Mouse (Mus musculus): ENCODE results near the gene Xlr5b.
"Not testable (repeated sequence)": the region's sequence is repeated elsewhere in the genome, so short reads cannot be mapped to it uniquely, and the experiment has no call there.

Gene Xlr5b

GRCm38 (mm10) chrX:73148496-73148895, at the start of gene Xlr5b:
Xlr5b (plus strand) TSS chrX:73148796.
- DNase-seq, result not testable (repeated sequence)

- not testable (repeated sequence) for DNase-seq
Measured at GRCm38 (mm10) chrX:73116747-73117146, 31.8 kb upstream of the Xlr5b start, which contains the start of gene Gm14685. Gm14685 (plus strand) TSS chrX:73117047.

DNA sequence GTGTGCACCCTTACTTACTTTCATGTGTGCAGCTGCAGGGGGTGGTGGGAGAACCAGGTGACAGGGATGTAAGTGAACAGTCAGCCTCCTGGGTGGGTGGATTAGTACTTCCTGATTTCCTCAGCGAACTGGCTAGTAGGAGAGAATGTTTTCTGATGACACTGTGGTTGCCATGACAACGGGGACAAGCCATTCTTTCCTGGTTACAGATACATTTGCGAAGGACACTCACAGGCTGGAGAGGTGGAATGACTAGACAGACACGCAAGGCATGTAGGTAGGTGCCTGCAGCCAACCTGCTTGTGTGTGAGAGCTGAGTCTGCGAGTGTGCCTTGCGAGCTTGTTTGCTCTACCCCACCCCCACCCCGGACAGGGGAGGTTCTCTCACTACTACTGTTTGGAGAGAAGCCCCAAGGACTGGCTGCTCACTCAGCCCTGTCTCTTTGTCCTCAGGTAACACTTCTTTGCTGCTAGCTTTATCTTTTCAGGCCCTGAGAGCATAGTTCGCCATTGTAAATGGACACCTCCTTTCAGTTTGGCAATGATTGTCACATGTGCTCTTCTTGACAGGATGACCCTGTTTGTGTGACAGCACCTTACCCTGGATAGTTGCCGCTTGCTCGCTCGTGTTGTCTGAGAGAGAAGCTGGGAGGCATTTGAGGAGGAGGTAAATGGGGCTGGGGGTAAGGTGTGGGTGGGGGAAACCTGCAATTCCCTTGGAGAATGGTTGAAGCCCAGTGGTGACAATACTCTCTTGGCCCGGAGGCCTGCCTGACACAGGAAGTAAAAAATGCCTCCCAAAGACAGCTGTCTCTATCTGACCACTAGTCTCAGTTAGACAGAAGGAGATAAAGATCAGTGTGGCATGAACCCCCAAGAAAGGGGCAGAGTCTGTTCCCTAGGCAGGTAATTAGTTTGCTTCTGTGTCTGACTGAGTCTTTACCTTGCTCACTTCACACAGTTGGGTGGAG, 25.5 kb upstream of the Xlr5b start:
- not testable (repeated sequence) for DNase-seq

- not testable (repeated sequence) for DNase-seq
Measured at GRCm38 (mm10) chrX:73143218-73143618, 5.4 kb upstream of the Xlr5b start.

- not testable (repeated sequence) for DNase-seq
Measured at GRCm38 (mm10) chrX:73149350-73149749, 754 bp downstream of the Xlr5b start, which contains the start of gene DXBay18. DXBay18 (minus strand) TSS chrX:73149450.

GRCm38 (mm10) chrX:73176889-73177288, 28.3 kb downstream of the Xlr5b start, which contains the start of gene Spin2d:
Spin2d (minus strand) TSS chrX:73176989.
- not testable (repeated sequence) for DNase-seq

DNA sequence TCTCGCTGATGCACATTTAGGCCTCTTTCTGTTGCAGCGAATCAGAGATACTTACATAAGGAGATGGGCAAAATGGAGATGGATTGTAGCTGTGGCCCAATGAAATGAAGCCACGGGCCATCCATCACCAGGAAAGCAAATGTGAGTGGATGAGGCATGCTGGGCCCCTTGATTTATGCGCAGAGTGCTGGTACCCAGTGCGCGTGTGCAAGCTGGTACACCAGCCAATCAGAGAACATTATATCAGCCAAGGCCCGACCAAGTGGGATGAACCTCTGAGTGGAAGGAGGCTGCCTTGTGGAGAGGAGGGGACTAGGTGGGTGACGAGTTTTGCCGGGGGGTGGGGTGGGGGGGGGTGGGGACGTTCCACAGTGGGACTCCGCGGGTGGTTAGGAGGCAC, 43.3 kb downstream of the Xlr5b start, which contains the start of gene Xlr3b:
TSS of gene Xlr3b (plus strand) at position 274 of the 400 bp plus-strand sequence.
- DNase-seq, result peak in 1 of 2 experiments; percentile 11
